Mouse (Mus musculus) lung, embryonic 16.5 days (tissue): ENCODE data around the gene 4930435E12Rik. TPM values are rescaled to one million over a fixed set of nuclear protein-coding genes. Genes with fewer than 3 reads are reported as not detected.
A peak's percentile ranks its signal among the peaks of the same experiment; 100 is the strongest.

ENCODE experiments used
- ATAC-seq: fragments of 200-750 bp; cut with Nextera tagmentation; 2 replicates; pipeline ENCODE4 v1.8.0; 2017; ENCODE audit warnings: low read depth, mild to moderate bottlenecking, moderate library complexity
- H3K27ac ChIP-seq: fragments of 300-500 bp; sonication (generic); 2 replicates; pipeline ENCODE4 v1.5.1; 2014; ENCODE audit warnings: mild to moderate bottlenecking, control low read depth, low read length
- H3K27me3 ChIP-seq: fragments of 300-500 bp; sonication (generic); 2 replicates; pipeline ENCODE4 v1.6.1; 2014; ENCODE audit warnings: low read depth, low read length, mixed read lengths; ENCODE audit not compliant: control insufficient read depth, insufficient read depth
- H3K36me3 ChIP-seq: fragments of 300-500 bp; sonication (generic); 2 replicates; pipeline ENCODE4 v1.6.1; 2014; ENCODE audit warnings: low read length; ENCODE audit not compliant: control insufficient read depth, insufficient read depth
- H3K4me1 ChIP-seq: fragments of 300-500 bp; sonication (generic); replicated peaks from 2 replicates; pipeline ENCODE4 v1.6.1; 2014; ENCODE audit warnings: low read length, mixed read lengths; ENCODE audit not compliant: control insufficient read depth, insufficient read depth
- H3K4me2 ChIP-seq: fragments of 300-500 bp; sonication (generic); 2 replicates; pipeline ENCODE4 v1.6.1; 2014; ENCODE audit warnings: low read depth, low read length, control low read depth
- H3K4me3 ChIP-seq: fragments of 300-500 bp; sonication (generic); 2 replicates; pipeline ENCODE4 v1.5.1; 2014; ENCODE audit warnings: mild to moderate bottlenecking, low read length, control low read depth
- H3K9ac ChIP-seq: fragments of 300-500 bp; sonication (generic); 2 replicates; pipeline ENCODE4 v1.6.1; 2014; ENCODE audit warnings: low read length, control low read depth
- H3K9me3 ChIP-seq: fragments of 300-500 bp; sonication (generic); 2 replicates; pipeline ENCODE4 v1.6.1; 2016; ENCODE audit warnings: low read length; ENCODE audit not compliant: control insufficient read depth
- WGBS: fragments of 180-500 bp; shearing (Covaris S2); extraction: QIAGEN DNeasy Blood & Tissue Kit; methylation state at CpG from one replicate; pipeline ENCODE4 v1.1.7; 2014; 5-methylcytosine and 5-hydroxymethylcytosine counted together
- polyA plus RNA-seq: library from polyadenylated mRNA; unstranded; fragments of >200 nt; fragmentation: Nextera tagmentation; extraction: Ambion mirVana; gene quantifications from 2 replicates; pipeline ENCODE4 v1.2.1, GENCODE M21; 2015

Gene 4930435E12Rik
- polyA plus RNA-seq, 1 experiment from 2014 or later: not detected

- Histone ChIP-seq H3K4me3 (no peak overlapping the region), H3K36me3 (no peaks in the 10 kb centered on the region), H3K4me2 (no peak overlapping the region), H3K9me3 (no peaks in the 10 kb centered on the region), H3K4me1 (peaks cover 11% of the 10 kb centered on the region; the same call in 1 of the 2 replicates), H3K27me3 (no peaks in the 10 kb centered on the region), H3K9ac (no peak overlapping the region), H3K27ac (no peak overlapping the region)
- no peak for ATAC-seq
- WGBS: 60% methylated on average over 6 of the region's 6 CpGs
Measured at GRCm38 (mm10) chr16:38776342-38776741, 52.2 kb downstream of the 4930435E12Rik start.

- WGBS: 41% methylated on average over 7 of the region's 7 CpGs
- peak overlapping the region; percentile 60 for H3K27ac ChIP-seq
- H3K36me3 ChIP-seq: no peaks in the 10 kb centered on the region
- H3K27me3 ChIP-seq: no peaks in the 10 kb centered on the region
- H3K9me3 ChIP-seq: no peaks in the 10 kb centered on the region
- peak; percentile 93 for ATAC-seq
- no peak overlapping the region for H3K4me2 ChIP-seq
- no peak overlapping the region for H3K9ac ChIP-seq
- no peak overlapping the region for H3K4me3 ChIP-seq
- peaks cover 11% of the 10 kb centered on the region; the same call in 1 of the 2 replicates for H3K4me1 ChIP-seq
Measured at GRCm38 (mm10) chr16:38774964-38775746, 53.4 kb downstream of the 4930435E12Rik start.

- Histone ChIP-seq H3K4me2 (peak overlapping the region; percentile 16; the same call in 1 of the 2 replicates), H3K9ac (no peak overlapping the region), H3K4me3 (no peak overlapping the region), H3K27me3 (no peaks in the 10 kb centered on the region), H3K4me1 (peaks cover 11% of the 10 kb centered on the region; the same call in 1 of the 2 replicates), H3K9me3 (no peaks in the 10 kb centered on the region), H3K36me3 (peaks cover 7% of the 10 kb centered on the region; the same call in 1 of the 2 replicates), H3K27ac (peak overlapping the region; percentile 36; the same call in 1 of the 2 replicates)
- WGBS: 30% methylated on average over 12 of the region's 12 CpGs
- no peak for ATAC-seq
Measured at GRCm38 (mm10) chr16:38772906-38773496, 55.5 kb downstream of the 4930435E12Rik start.

- ATAC-seq: no peak
- no peak overlapping the region for H3K27ac ChIP-seq
- H3K27me3 ChIP-seq: no peaks in the 10 kb centered on the region
- 87% methylated on average over 6 of the region's 6 CpGs for WGBS
- H3K9me3 ChIP-seq: no peaks in the 10 kb centered on the region
- no peak overlapping the region for H3K9ac ChIP-seq
- H3K36me3 ChIP-seq: peaks cover 7% of the 10 kb centered on the region; the same call in 1 of the 2 replicates
- H3K4me3 ChIP-seq: no peak overlapping the region
- H3K4me2 ChIP-seq: no peak overlapping the region
- H3K4me1 ChIP-seq: peaks cover 11% of the 10 kb centered on the region; the same call in 1 of the 2 replicates
Measured at GRCm38 (mm10) chr16:38771145-38771544, 57.4 kb downstream of the 4930435E12Rik start.

- H3K9ac ChIP-seq: no peak overlapping the region
- H3K4me2 ChIP-seq: no peak overlapping the region
- no peak overlapping the region for H3K4me3 ChIP-seq
- 66% methylated on average over 9 of the region's 9 CpGs for WGBS
- H3K4me1 ChIP-seq: peaks cover 11% of the 10 kb centered on the region; the same call in 1 of the 2 replicates
- H3K27me3 ChIP-seq: no peaks in the 10 kb centered on the region
- no peak for ATAC-seq
- H3K9me3 ChIP-seq: no peaks in the 10 kb centered on the region
- peaks cover 7% of the 10 kb centered on the region; the same call in 1 of the 2 replicates for H3K36me3 ChIP-seq
- no peak overlapping the region for H3K27ac ChIP-seq
Measured at GRCm38 (mm10) chr16:38769529-38769928, 59.0 kb downstream of the 4930435E12Rik start.

GRCm38 (mm10) chr16:38768386-38768785 is 60.2 kb downstream of the 4930435E12Rik start:
- 88% methylated on average over 8 of the region's 8 CpGs for WGBS

GRCm38 (mm10) chr16:38767761-38768160 is 60.8 kb downstream of the 4930435E12Rik start:
- Histone ChIP-seq H3K4me2 (no peak overlapping the region), H3K4me1 (peaks cover 10% of the 10 kb centered on the region; the same call in 1 of the 2 replicates), H3K4me3 (no peak overlapping the region), H3K36me3 (peaks cover 7% of the 10 kb centered on the region; the same call in 1 of the 2 replicates), H3K9ac (no peak overlapping the region), H3K27me3 (no peaks in the 10 kb centered on the region), H3K9me3 (no peaks in the 10 kb centered on the region), H3K27ac (no peak overlapping the region)
- 68% methylated on average over 8 of the region's 8 CpGs for WGBS
- ATAC-seq: peak; percentile 49; the same call in 1 of the 2 replicates

More at GRCm38 (mm10) chr16:38768386-38768785, 60.2 kb downstream of the 4930435E12Rik start:
- Histone ChIP-seq H3K9ac (no peak overlapping the region), H3K27ac (no peak overlapping the region), H3K27me3 (no peaks in the 10 kb centered on the region), H3K4me3 (no peak overlapping the region), H3K4me2 (no peak overlapping the region), H3K4me1 (peaks cover 7% of the 10 kb centered on the region; the same call in 1 of the 2 replicates), H3K9me3 (no peaks in the 10 kb centered on the region), H3K36me3 (peaks cover 7% of the 10 kb centered on the region; the same call in 1 of the 2 replicates)
- no peak for ATAC-seq

- no peaks in the 10 kb centered on the region for H3K9me3 ChIP-seq
- no peak overlapping the region for H3K9ac ChIP-seq
- ATAC-seq: peak; percentile 39
- no peak overlapping the region for H3K4me3 ChIP-seq
- no peaks in the 10 kb centered on the region for H3K27me3 ChIP-seq
- peaks cover 7% of the 10 kb centered on the region; the same call in 1 of the 2 replicates for H3K36me3 ChIP-seq
- no peak overlapping the region for H3K27ac ChIP-seq
- peaks cover 8% of the 10 kb centered on the region; the same call in 1 of the 2 replicates for H3K4me1 ChIP-seq
- H3K4me2 ChIP-seq: no peak overlapping the region
- WGBS: 51% methylated on average over 3 of the region's 3 CpGs
Measured at GRCm38 (mm10) chr16:38766671-38767070, 61.9 kb downstream of the 4930435E12Rik start.

- no peak overlapping the region for H3K4me2 ChIP-seq
- WGBS: 75% methylated on average over 4 of the region's 4 CpGs
- no peak overlapping the region for H3K4me3 ChIP-seq
- no peaks in the 10 kb centered on the region for H3K9me3 ChIP-seq
- no peak overlapping the region for H3K27ac ChIP-seq
- peaks cover 3% of the 10 kb centered on the region; the same call in 1 of the 2 replicates for H3K36me3 ChIP-seq
- no peak for ATAC-seq
- no peaks in the 10 kb centered on the region for H3K27me3 ChIP-seq
- no peak overlapping the region for H3K9ac ChIP-seq
- peaks cover 12% of the 10 kb centered on the region; the same call in 1 of the 2 replicates for H3K4me1 ChIP-seq
Measured at GRCm38 (mm10) chr16:38763508-38763907, 65.0 kb downstream of the 4930435E12Rik start.
